Mouse (Mus musculus): ENCODE results near the gene Slc9a4. TPM values are rescaled to one million over a fixed set of nuclear protein-coding genes. Genes with fewer than 3 reads are reported as not detected.
"Not testable (repeated sequence)": the region's sequence is repeated elsewhere in the genome, so short reads cannot be mapped to it uniquely, and the experiment has no call there.

Gene Slc9a4
- not detected in 2 replicates for polyA plus RNA-seq (2016; fragmentation: Nextera tagmentation; extraction: Ambion mirVana)

DNA sequence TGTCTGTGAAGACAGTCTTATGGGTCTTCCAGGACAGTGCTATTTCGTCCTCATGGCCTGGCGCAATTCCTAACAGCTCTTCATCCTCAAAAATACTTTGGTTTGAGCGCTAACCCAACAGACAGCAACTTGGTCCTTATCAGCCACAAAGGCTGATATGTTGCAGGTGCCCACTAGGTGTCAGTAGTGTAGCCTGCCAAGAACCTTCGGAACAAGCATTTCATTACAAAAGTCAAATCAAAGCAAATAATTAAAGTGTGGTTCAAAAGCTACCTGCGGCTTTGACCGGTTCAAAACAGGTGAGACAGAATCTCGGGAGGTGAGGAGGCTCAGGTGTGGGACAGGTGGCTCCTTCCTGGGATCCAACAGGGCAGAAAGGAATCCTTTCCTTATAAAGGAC, at the start of gene Slc9a4:
Gene Slc9a4, plus strand, starts transcription at position 298 of the 400 bp plus-strand sequence.
- 18% methylated on average over 7 of the region's 7 CpGs for WGBS
- H3K27ac ChIP-seq (replicated peaks) = no peak within 1 kb of the TSS
- H3K4me3 ChIP-seq = no peak within 1 kb of the TSS
- no peak within 1 kb of the TSS for H3K9ac ChIP-seq (replicated peaks)
- no peak within 1 kb of the TSS for H3K4me2 ChIP-seq (replicated peaks)
- no peaks in the 10 kb centered on the region for H3K4me1 ChIP-seq
- no peaks in the 10 kb centered on the region; the same call in 1 of the 2 replicates for H3K27me3 ChIP-seq
- H3K9me3 ChIP-seq = no peaks in the 10 kb centered on the region
- no peaks in the 10 kb centered on the region for H3K36me3 ChIP-seq
- ATAC-seq (ENCODE audit: low FRiP score, low read depth) = no peak

DNA sequence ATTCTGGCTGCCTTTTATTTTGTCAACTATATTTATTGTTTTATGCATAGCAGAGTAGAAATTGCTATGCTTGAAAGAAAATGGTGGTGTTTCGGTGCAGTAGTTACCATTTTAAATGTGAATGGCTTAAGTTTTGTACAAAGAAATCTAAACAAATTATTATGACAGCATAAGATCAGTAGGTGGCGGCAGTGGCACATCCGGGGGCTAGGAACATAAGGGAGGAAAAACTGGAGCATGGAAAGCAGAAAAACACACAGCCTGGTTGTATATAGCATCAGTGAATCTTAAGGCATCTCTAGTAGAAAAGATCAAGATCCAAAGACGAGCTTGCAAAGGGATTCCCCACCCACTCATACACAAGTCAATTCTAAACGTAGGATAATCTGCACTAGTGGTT, 42.3 kb upstream of the Slc9a4 start:
- Histone ChIP-seq H3K4me3 (no peak overlapping the region), H3K36me3 (no peaks in the 10 kb centered on the region), H3K4me2 (replicated peaks) (no peak overlapping the region), H3K27ac (replicated peaks) (no peak overlapping the region), H3K9me3 (no peaks in the 10 kb centered on the region), H3K27me3 (no peaks in the 10 kb centered on the region), H3K4me1 (no peaks in the 10 kb centered on the region), H3K9ac (replicated peaks) (no peak overlapping the region)
- WGBS = 76% methylated on average over 5 of the region's 5 CpGs
- ATAC-seq (ENCODE audit: low FRiP score, low read depth) = no peak

- WGBS = 0% methylated on average over 2 of the region's 2 CpGs
- Histone ChIP-seq H3K4me2 (replicated peaks) (no peak overlapping the region), H3K9ac (replicated peaks) (no peak overlapping the region), H3K4me3 (no peak overlapping the region), H3K27me3 (no peaks in the 10 kb centered on the region), H3K9me3 (no peaks in the 10 kb centered on the region), H3K27ac (replicated peaks) (no peak overlapping the region), H3K4me1 (peaks cover 7% of the 10 kb centered on the region; the same call in 1 of the 2 replicates), H3K36me3 (no peaks in the 10 kb centered on the region)
- ATAC-seq (ENCODE audit: low FRiP score, low read depth) = no peak
Measured at GRCm38 (mm10) chr1:40544650-40545049, 35.2 kb upstream of the Slc9a4 start.

DNA sequence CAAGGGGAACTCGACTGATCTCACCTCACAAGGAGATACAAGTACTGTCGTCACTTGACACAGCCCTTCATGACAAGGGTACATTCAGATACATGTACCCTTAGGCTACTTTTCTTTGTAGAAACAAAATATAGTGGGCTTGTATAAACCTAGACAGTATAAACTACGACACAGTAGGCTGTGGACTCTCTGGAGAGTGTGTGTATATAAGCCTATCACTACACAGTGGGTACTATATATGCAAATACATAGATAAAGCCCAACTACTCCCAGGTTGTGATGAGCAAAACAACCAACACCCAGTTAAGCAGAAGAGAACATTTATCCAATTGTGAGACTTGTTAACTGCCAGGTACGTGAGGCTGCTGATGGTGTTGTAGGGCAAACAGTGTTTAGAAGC, 33.2 kb upstream of the Slc9a4 start:
- Histone ChIP-seq H3K27ac (replicated peaks) (no peak overlapping the region), H3K36me3 (no peaks in the 10 kb centered on the region), H3K9me3 (no peaks in the 10 kb centered on the region), H3K4me1 (peaks cover 7% of the 10 kb centered on the region; the same call in 1 of the 2 replicates), H3K27me3 (no peaks in the 10 kb centered on the region), H3K4me2 (replicated peaks) (no peak overlapping the region), H3K9ac (replicated peaks) (no peak overlapping the region), H3K4me3 (no peak overlapping the region)
- WGBS = 79% methylated on average over 4 of the region's 4 CpGs
- no peak for ATAC-seq (ENCODE audit: low FRiP score, low read depth)

DNA sequence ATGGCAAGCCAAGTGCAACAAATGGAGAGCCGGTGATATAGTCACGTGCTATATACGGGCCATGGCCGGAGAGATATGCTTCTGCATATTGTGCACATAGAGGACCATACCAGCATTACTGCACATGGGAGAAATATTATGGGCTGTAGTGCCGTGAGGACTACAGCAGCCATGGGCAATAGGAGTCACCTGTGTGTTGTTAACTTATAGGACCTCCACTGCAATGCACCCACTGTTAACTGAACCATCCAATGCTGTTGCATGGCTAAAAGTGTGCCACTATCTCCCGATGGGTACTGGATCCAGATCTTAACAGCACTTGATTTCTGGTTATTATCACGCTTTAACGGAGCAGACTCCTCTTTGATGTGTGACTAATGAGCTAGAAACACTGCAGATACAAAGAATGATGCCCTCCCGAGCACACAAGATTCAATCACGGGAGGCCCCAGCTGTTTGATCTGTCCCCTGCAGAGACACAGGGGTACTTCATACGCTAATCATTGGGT, 32.8 kb upstream of the Slc9a4 start:
- Histone ChIP-seq H3K27ac (replicated peaks) (no peak overlapping the region), H3K4me3 (no peak overlapping the region), H3K9me3 (no peaks in the 10 kb centered on the region), H3K27me3 (no peaks in the 10 kb centered on the region), H3K4me1 (peaks cover 7% of the 10 kb centered on the region; the same call in 1 of the 2 replicates), H3K9ac (replicated peaks) (no peak overlapping the region), H3K4me2 (replicated peaks) (no peak overlapping the region), H3K36me3 (no peaks in the 10 kb centered on the region)
- 64% methylated on average over 11 of the region's 11 CpGs for WGBS
- ATAC-seq (ENCODE audit: low FRiP score, low read depth) = no peak

DNA sequence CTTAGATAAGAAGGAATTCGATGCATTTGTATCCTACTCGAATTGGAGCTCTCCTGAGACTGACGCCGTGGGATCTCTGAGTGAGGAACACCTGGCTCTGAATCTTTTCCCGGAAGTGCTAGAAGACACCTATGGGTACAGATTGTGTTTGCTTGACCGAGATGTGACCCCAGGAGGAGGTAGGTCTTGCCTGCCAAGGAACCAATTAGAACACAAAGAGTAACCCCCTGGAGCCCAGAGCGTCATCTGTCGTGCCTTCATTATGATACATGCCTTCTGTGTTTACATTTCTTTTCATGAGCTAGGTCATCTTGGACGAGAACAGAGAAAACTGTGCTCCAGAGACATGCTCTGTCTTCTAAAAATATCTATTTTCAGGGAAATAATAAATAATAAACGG, 32.1 kb upstream of the Slc9a4 start:
- H3K27ac ChIP-seq (replicated peaks) = no peak overlapping the region
- no peaks in the 10 kb centered on the region for H3K27me3 ChIP-seq
- ATAC-seq (ENCODE audit: low FRiP score, low read depth) = no peak
- no peak overlapping the region for H3K4me3 ChIP-seq
- H3K9me3 ChIP-seq = no peaks in the 10 kb centered on the region
- WGBS = 67% methylated on average over 10 of the region's 10 CpGs
- no peak overlapping the region for H3K4me2 ChIP-seq (replicated peaks)
- no peak overlapping the region for H3K9ac ChIP-seq (replicated peaks)
- H3K36me3 ChIP-seq = no peaks in the 10 kb centered on the region
- peaks cover 7% of the 10 kb centered on the region; the same call in 1 of the 2 replicates for H3K4me1 ChIP-seq

GRCm38 (mm10) chr1:40569374-40569773, 10.5 kb upstream of the Slc9a4 start:
- Histone ChIP-seq H3K36me3 (no peaks in the 10 kb centered on the region), H3K9ac (replicated peaks) (no peak overlapping the region), H3K9me3 (no peaks in the 10 kb centered on the region), H3K27ac (replicated peaks) (no peak overlapping the region), H3K4me2 (replicated peaks) (no peak overlapping the region), H3K4me1 (no peaks in the 10 kb centered on the region), H3K4me3 (no peak overlapping the region), H3K27me3 (no peaks in the 10 kb centered on the region)
- ATAC-seq (ENCODE audit: low FRiP score, low read depth) = no peak
- WGBS = 85% methylated on average over 4 of the region's 4 CpGs

DNA sequence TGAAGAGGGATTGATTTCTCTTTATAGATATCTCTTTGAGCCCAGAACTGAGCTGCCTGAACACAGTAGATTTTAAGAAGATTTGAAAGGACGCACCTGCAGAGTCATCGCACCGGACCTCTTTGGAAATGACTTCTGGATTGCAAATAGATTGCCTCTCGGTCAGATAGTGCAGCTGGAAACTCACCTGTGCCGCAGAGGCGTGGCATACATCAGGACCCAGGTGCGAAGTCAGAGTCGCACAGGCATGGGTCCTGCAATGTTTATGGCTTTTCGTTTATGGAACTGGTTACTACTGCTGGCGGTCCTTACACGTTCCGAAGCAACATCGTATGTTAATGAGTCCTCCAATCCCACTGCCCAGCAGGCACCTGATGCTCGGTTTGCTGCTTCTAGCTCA, 388 bp downstream of the Slc9a4 start:
- H3K27ac ChIP-seq (replicated peaks) = no peak overlapping the region
- no peaks in the 10 kb centered on the region for H3K4me1 ChIP-seq
- H3K4me2 ChIP-seq (replicated peaks) = no peak overlapping the region
- H3K9me3 ChIP-seq = no peaks in the 10 kb centered on the region
- H3K9ac ChIP-seq (replicated peaks) = no peak overlapping the region
- no peaks in the 10 kb centered on the region; the same call in 1 of the 2 replicates for H3K27me3 ChIP-seq
- no peak for ATAC-seq (ENCODE audit: low FRiP score, low read depth)
- no peaks in the 10 kb centered on the region for H3K36me3 ChIP-seq
- H3K4me3 ChIP-seq = no peak overlapping the region
- 67% methylated on average over 14 of the region's 14 CpGs for WGBS

DNA sequence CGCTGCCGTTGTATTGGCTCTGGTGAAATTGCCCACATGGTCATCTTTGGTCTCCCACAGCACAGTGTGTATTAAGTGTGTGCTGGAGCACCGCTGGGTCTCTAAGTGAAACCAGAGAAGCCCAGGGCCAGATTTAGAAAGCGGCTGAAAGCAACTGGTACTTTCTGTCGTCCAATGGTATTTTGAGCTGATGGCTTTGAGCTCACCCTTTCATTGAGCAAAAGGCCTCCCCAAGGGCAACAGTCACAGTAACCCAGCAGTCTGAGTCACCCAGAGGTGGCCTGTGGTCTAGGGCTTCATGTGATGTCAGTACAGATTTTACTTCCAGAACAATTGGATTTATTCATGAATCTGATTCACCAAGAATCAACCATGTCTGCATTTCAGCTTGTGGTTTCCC, 6.9 kb downstream of the Slc9a4 start:
- no peak for ATAC-seq (ENCODE audit: low FRiP score, low read depth)
- no peak overlapping the region for H3K9ac ChIP-seq (replicated peaks)

DNA sequence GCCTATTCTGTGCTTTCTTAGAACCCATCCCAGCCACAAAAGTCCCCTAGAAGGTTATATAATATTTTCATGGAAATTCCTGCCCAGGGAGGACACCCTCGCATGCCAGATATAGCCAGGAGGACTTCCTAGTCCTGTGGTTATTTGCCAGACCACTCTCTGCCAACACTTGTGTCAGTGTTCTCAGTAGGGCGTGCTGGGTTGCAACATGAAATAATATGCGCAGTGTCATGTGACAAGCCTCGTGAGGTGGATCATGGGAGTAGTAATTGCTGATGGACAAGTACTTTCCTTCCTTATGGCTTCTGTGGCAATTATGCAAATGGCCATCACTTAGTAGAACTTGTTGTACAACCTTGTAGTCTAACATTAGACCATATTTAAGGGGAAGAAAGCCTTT, 11.1 kb downstream of the Slc9a4 start:
- 92% methylated on average over 4 of the region's 4 CpGs for WGBS
- Histone ChIP-seq H3K9ac (replicated peaks) (no peak overlapping the region), H3K9me3 (no peaks in the 10 kb centered on the region), H3K36me3 (no peaks in the 10 kb centered on the region), H3K4me2 (replicated peaks) (no peak overlapping the region), H3K4me3 (no peak overlapping the region), H3K27me3 (no peaks in the 10 kb centered on the region), H3K4me1 (no peaks in the 10 kb centered on the region), H3K27ac (replicated peaks) (no peak overlapping the region)
- no peak for ATAC-seq (ENCODE audit: low FRiP score, low read depth)

More for the DNA sequence above, 6.9 kb downstream of the Slc9a4 start:
- Histone ChIP-seq H3K4me2 (replicated peaks) (no peak overlapping the region), H3K27ac (replicated peaks) (no peak overlapping the region), H3K36me3 (no peaks in the 10 kb centered on the region), H3K27me3 (no peaks in the 10 kb centered on the region), H3K9me3 (no peaks in the 10 kb centered on the region), H3K4me3 (no peak overlapping the region), H3K4me1 (no peaks in the 10 kb centered on the region)
- 83% methylated on average over 5 of the region's 5 CpGs for WGBS

DNA sequence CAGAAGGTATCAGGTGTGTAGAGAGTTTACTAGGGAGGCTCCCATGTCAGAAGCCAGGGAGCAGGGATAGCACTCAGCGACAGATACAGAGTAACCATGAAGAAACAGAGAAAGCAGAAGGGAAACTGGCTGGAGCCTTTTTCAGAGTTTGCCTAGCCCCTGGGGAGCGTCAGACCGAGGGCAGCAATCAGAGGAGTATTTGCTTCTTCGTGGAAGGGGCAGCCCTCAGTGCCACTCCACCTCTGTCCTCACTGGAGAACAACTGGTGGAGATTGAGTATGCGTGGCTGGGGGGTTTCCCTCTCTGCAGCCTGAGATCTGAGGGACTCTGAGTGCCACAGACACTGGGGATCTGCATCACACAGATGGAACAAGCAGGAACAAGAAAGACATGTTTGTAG, 17.9 kb downstream of the Slc9a4 start:
- H3K27me3 ChIP-seq = no peaks in the 10 kb centered on the region
- ATAC-seq (ENCODE audit: low FRiP score, low read depth) = no peak
- H3K4me3 ChIP-seq = no peak overlapping the region
- H3K36me3 ChIP-seq = no peaks in the 10 kb centered on the region
- H3K9ac ChIP-seq (replicated peaks) = no peak overlapping the region
- no peaks in the 10 kb centered on the region for H3K9me3 ChIP-seq
- H3K27ac ChIP-seq (replicated peaks) = no peak overlapping the region
- H3K4me1 ChIP-seq = no peaks in the 10 kb centered on the region
- no peak overlapping the region for H3K4me2 ChIP-seq (replicated peaks)
- 74% methylated on average over 5 of the region's 5 CpGs for WGBS

- not testable (repeated sequence) for H3K9me3 ChIP-seq; H3K4me2 ChIP-seq (replicated peaks); ATAC-seq (ENCODE audit: low FRiP score, low read depth); H3K4me3 ChIP-seq; H3K4me1 ChIP-seq; H3K27ac ChIP-seq (replicated peaks); H3K36me3 ChIP-seq; H3K27me3 ChIP-seq; H3K9ac ChIP-seq (replicated peaks)
- 87% methylated on average over 9 of the region's 9 CpGs for WGBS
Measured at GRCm38 (mm10) chr1:40599661-40600060, 19.8 kb downstream of the Slc9a4 start.
